Mouse (Mus musculus): ENCODE results near the gene Saal1.

- TF ChIP-seq POLR2A (IDR thresholded peaks at IDR 0.05; ENCODE audit: control insufficient read depth, extremely low read depth, insufficient read depth, low read length, poor library complexity), result no peak
- no peak for TF ChIP-seq CTCF (IDR thresholded peaks at IDR 0.05; ENCODE audit: borderline replicate concordance, control insufficient read depth, extremely low read depth, insufficient read depth, low read length, poor library complexity)
These were observed 34.6 kb downstream of the Saal1 start for GRCm38 (mm10) chr7:46675886-46676285.
